Mouse (Mus musculus) intestine, embryonic 15.5 days (tissue): ENCODE data around the gene Nkx2-5. TPM values are rescaled to one million over a fixed set of nuclear protein-coding genes. Genes with fewer than 3 reads are reported as not detected.

Source experiments
- ATAC-seq: fragments of 200-750 bp; cut with Nextera tagmentation; 2 replicates; pipeline ENCODE4 v1.8.0; 2017; ENCODE audit warnings: moderate TSS enrichment, moderate library complexity
- H3K27ac ChIP-seq: fragments of 300-500 bp; sonication (generic); 2 replicates; pipeline ENCODE4 v1.5.1; 2015; ENCODE audit warnings: mild to moderate bottlenecking, inconsistent platforms
- H3K27me3 ChIP-seq: fragments of 300-500 bp; sonication (generic); replicated peaks from 2 replicates; pipeline ENCODE4 v1.6.1; 2015; ENCODE audit warnings: inconsistent platforms
- H3K36me3 ChIP-seq: fragments of 300-500 bp; sonication (generic); 2 replicates; pipeline ENCODE4 v1.6.1; 2015; ENCODE audit warnings: inconsistent platforms
- H3K4me1 ChIP-seq: fragments of 300-500 bp; sonication (generic); replicated peaks from 2 replicates; pipeline ENCODE4 v1.6.1; 2015; ENCODE audit warnings: inconsistent platforms
- H3K4me2 ChIP-seq: fragments of 300-500 bp; sonication (generic); replicated peaks from 2 replicates; pipeline ENCODE4 v1.6.1; 2015; ENCODE audit warnings: mild to moderate bottlenecking, inconsistent platforms
- H3K4me3 ChIP-seq: fragments of 300-500 bp; sonication (generic); replicated peaks from 2 replicates; pipeline ENCODE4 v1.5.1; 2015; ENCODE audit warnings: inconsistent platforms
- H3K9ac ChIP-seq: fragments of 300-500 bp; sonication (generic); 2 replicates; pipeline ENCODE4 v1.6.1; 2015; ENCODE audit warnings: inconsistent platforms
- H3K9me3 ChIP-seq: fragments of 300-500 bp; sonication (generic); 2 replicates; pipeline ENCODE4 v1.6.1; 2016; ENCODE audit warnings: inconsistent platforms
- WGBS: fragments of 180-500 bp; shearing (Covaris S2); methylation state at CpG from one replicate; pipeline ENCODE4 v1.1.7; 2015; 5-methylcytosine and 5-hydroxymethylcytosine counted together
- polyA plus RNA-seq: library from polyadenylated mRNA; unstranded; fragments of >200 nt; fragmentation: Nextera tagmentation; extraction: Ambion mirVana; gene quantifications from 2 replicates; pipeline ENCODE4 v1.2.1, GENCODE M21; 2015

Gene Nkx2-5
- polyA plus RNA-seq, 1 experiment from 2014 or later = not detected

- H3K36me3 ChIP-seq = peaks cover 26% of the 10 kb centered on the region
Measured at GRCm38 (mm10) chr17:26790269-26791214, 54.3 kb downstream of the Nkx2-5 start.

DNA sequence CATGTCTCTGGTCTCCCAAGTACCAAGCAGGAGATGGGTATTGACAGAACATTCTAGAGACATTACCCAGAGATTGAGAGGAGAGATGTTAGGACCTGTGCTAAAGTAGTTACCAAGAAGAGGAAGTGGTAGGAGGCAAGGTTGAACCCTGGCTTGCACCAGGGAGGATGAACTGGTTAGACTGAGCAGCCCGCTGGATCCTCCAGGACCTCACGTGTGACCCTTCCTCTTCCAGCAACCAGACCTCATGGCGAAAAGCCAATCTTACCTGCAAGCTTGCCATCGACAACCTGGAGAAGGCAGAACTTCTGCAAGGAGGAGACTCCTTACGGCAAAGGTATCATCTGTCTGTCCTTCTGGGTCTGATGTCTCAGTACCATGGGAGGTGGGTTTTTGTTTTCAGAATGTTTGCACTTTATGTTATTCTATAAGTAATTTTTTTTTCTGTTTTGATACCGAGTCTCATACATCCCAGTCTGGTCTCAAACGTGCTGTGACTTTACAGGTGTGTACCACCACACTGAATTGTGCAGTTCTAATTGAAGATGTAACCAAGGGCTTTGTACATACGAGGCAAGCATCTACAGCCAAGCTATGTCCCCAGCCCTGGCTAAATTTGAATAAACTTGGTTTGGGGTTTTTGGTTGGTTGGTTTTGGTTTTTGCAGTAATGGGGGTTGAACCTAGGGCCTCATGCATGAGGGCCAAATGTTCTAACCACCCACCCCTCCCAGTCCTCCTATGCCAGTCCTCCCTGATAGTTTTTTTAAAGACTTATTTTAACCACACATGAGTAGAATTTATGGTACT lies 55.1 kb downstream of the Nkx2-5 start:
- Histone ChIP-seq H3K36me3 (peaks cover 30% of the 10 kb centered on the region), H3K4me3 (no peak overlapping the region), H3K9ac (no peak overlapping the region), H3K27ac (no peak overlapping the region), H3K4me2 (no peak overlapping the region), H3K9me3 (no peaks in the 10 kb centered on the region), H3K4me1 (0 out of 2 replicates have a peak, but pooled peaks cover 4% of the 10 kb centered on the region), H3K27me3 (no peaks in the 10 kb centered on the region)
- 88% methylated on average over 8 of the region's 8 CpGs for WGBS
- no peak for ATAC-seq

More at GRCm38 (mm10) chr17:26790269-26791214, 54.3 kb downstream of the Nkx2-5 start:
- Histone ChIP-seq H3K4me1 (0 out of 2 replicates have a peak, but pooled peaks cover 4% of the 10 kb centered on the region), H3K9ac (no peak overlapping the region), H3K27ac (no peak overlapping the region), H3K4me3 (no peak overlapping the region), H3K4me2 (no peak overlapping the region), H3K27me3 (no peaks in the 10 kb centered on the region), H3K9me3 (no peaks in the 10 kb centered on the region)
- ATAC-seq = no peak
- 91% methylated on average over 11 of the region's 11 CpGs for WGBS

DNA sequence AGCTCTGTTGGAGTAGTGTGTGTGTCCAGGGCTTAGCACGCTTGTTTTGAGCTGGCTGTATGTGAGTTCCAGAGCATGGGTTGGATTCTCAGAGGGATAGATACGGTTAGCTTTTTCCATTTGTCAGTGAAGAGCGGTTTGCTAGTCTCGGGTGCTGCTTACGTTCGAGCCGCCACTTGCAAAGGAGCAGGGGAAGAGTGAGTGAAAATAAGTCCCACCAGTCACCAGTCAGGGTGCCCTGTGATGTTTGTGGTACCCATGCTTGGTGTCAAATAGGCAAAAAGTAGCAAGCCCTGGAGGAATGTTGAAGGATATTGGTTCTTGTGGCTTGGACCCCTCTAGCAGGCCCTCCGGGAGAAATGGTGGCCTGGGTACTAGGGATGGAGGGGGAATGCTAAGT lies 55.8 kb downstream of the Nkx2-5 start:
- no peaks in the 10 kb centered on the region for H3K27me3 ChIP-seq
- H3K36me3 ChIP-seq = peaks cover 32% of the 10 kb centered on the region
- 0 out of 2 replicates have a peak, but pooled peaks cover 4% of the 10 kb centered on the region for H3K4me1 ChIP-seq
- no peak overlapping the region for H3K27ac ChIP-seq
- 91% methylated on average over 8 of the region's 8 CpGs for WGBS
- no peak for ATAC-seq
- no peaks in the 10 kb centered on the region for H3K9me3 ChIP-seq
- no peak overlapping the region for H3K4me3 ChIP-seq
- H3K4me2 ChIP-seq = no peak overlapping the region
- no peak overlapping the region for H3K9ac ChIP-seq

Other genes with a start within 250 kb of the Nkx2-5 start
- gene Atp6v0e, start 181.8 kb downstream of the Nkx2-5 start, polyA plus RNA-seq = 259 and 286 TPM in 2 replicates
- 8.3 and 8.8 TPM in 2 replicates for gene Crebrf, start 129.4 kb downstream of the Nkx2-5 start, polyA plus RNA-seq
- gene Bnip1, start 63.9 kb downstream of the Nkx2-5 start, polyA plus RNA-seq = 48.7 and 50.1 TPM in 2 replicates
- gene Kifc5b, start 72.1 kb upstream of the Nkx2-5 start, polyA plus RNA-seq = 5.1 and 6.5 TPM in 2 replicates
- gene Phf1, start 88.0 kb upstream of the Nkx2-5 start, polyA plus RNA-seq = 6.6 and 6.9 TPM in 2 replicates
- gene Cuta, start 94.6 kb upstream of the Nkx2-5 start, polyA plus RNA-seq = 246 and 261 TPM in 2 replicates
- 1.2 and 1.6 TPM in 2 replicates for gene Syngap1, start 96.2 kb upstream of the Nkx2-5 start, polyA plus RNA-seq
- gene Zbtb9, start 128.2 kb upstream of the Nkx2-5 start, polyA plus RNA-seq = 14.0 and 14.2 TPM in 2 replicates
- 7.3 and 8.1 TPM in 2 replicates for gene Bak1, start 184.0 kb upstream of the Nkx2-5 start, polyA plus RNA-seq
- 13.0 and 14.5 TPM in 2 replicates for gene Itpr3, start 212.3 kb upstream of the Nkx2-5 start, polyA plus RNA-seq